Mouse (Mus musculus) stomach, postnatal 0 days (tissue): Measurements from ENCODE around the gene Ly6c1.
"Not testable (repeated sequence)": the region's sequence is repeated elsewhere in the genome, so short reads cannot be mapped to it uniquely, and the experiment has no call there.

ENCODE experiments used
- CTCF ChIP-seq: IDR thresholded peaks from 2 replicates; pipeline ENCODE4 v1.5.1; 2016; ENCODE audit warnings: antibody characterized with exemption, low read depth, mild to moderate bottlenecking, moderate library complexity
- EP300 ChIP-seq: optimal IDR thresholded peaks from 2 replicates; pipeline ENCODE3; 2016; ENCODE audit warnings: antibody characterized with exemption

GRCm38 (mm10) chr15:75048642-75049261 lies at the start of gene Ly6c1:
- TF ChIP-seq CTCF, EP300: not testable (repeated sequence)
